33 mouse cellular contexts compared by ENCODE assay signal in the genomic region with DNA sequence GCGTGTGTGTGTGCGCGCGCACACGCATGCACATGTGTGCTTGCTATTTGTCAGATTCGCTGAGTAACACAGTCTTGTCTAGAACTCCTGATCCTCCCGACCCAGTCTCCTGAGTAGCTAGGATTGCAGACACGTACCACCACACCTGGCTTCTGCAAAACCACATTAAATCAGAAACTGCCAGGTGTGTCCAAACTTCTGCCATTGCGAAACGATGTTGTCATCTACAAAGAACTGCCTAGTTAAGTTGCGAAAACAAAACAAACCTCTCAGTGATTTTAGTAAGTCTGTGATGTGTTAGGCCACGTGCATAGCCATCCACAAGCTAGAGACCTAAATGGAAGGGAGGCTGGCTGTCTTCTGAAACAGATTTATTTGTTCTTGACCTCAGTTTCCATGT. TPM values are rescaled to one million over a fixed set of nuclear protein-coding genes. Genes with fewer than 3 reads are reported as not detected.
A peak's percentile ranks its signal among the peaks of the same experiment; 100 is the strongest.
DNase-seq lines count a peak whose midpoint lies in the region; ATAC-seq and TF ChIP-seq lines count a peak whose summit lies in the region.
"Had no signal": no experiment of that assay in that cellular context is flagged by ENCODE, and none has a peak within 500 bp of the region (broad histone marks: within the 10 kb centered on the region; RNA-seq: fewer than 3 reads in every experiment).

No protein-coding gene starts in this region.

- H3K4me2 ChIP-seq in liver, embryonic 14.5 days (ENCODE audit: low read depth) = no peak overlapping the region
- no peak overlapping the region for H3K4me2 ChIP-seq in midbrain, embryonic 11.5 days
- H3K4me2 ChIP-seq in midbrain, embryonic 16.5 days (ENCODE audit: low read length) = no peak overlapping the region
- no peak overlapping the region for H3K4me2 ChIP-seq in embryonic facial prominence, embryonic 15.5 days (replicated peaks)
- H3K4me2 ChIP-seq: forebrain, embryonic 15.5 days; heart, embryonic 15.5 days; kidney, embryonic 15.5 days; limb, embryonic 15.5 days; midbrain, embryonic 12.5 days; neural tube, embryonic 13.5 days had no signal

- no peaks in the 10 kb centered on the region for H3K36me3 ChIP-seq in liver, embryonic 14.5 days (replicated peaks; ENCODE audit: control insufficient read depth, insufficient read depth, low read depth)
- no peaks in the 10 kb centered on the region for H3K36me3 ChIP-seq in midbrain, embryonic 11.5 days (ENCODE audit: control insufficient read depth, insufficient read depth, low read length)
- H3K36me3 ChIP-seq in midbrain, embryonic 16.5 days (ENCODE audit: control insufficient read depth, insufficient read depth, low read length) = no peaks in the 10 kb centered on the region
- H3K36me3 ChIP-seq in embryonic facial prominence, embryonic 15.5 days = no peaks in the 10 kb centered on the region
- H3K36me3 ChIP-seq: forebrain, embryonic 10.5 days; forebrain, embryonic 15.5 days; heart, embryonic 10.5 days; heart, embryonic 15.5 days; kidney, embryonic 15.5 days; limb, embryonic 10.5 days; limb, embryonic 15.5 days; midbrain, embryonic 12.5 days; neural tube, embryonic 13.5 days had no signal

- ATAC-seq in liver, embryonic 14.5 days (ENCODE audit: insufficient read depth) = no peak
- ATAC-seq in midbrain, embryonic 11.5 days (ENCODE audit: low FRiP score) = no peak
- ATAC-seq in midbrain, embryonic 16.5 days = no peak
- ATAC-seq in embryonic facial prominence, embryonic 15.5 days (ENCODE audit: insufficient number of reproducible peaks, low FRiP score, low TSS enrichment, low read depth) = no peak
- ATAC-seq: activated CD4-positive, CD25-positive, alpha-beta regulatory T cell, adult 4 months; forebrain, embryonic 15.5 days; hindbrain, embryonic 16.5 days had no signal

- H3K27ac ChIP-seq in liver, embryonic 14.5 days = no peak overlapping the region
- H3K27ac ChIP-seq in midbrain, embryonic 11.5 days (ENCODE audit: low read depth, low read length) = no peak overlapping the region
- no peak overlapping the region for H3K27ac ChIP-seq in midbrain, embryonic 16.5 days (ENCODE audit: low read length)
- H3K27ac ChIP-seq in embryonic facial prominence, embryonic 15.5 days (replicated peaks) = peak overlapping the region; percentile 65; the same call in 1 of the 2 replicates
- H3K27ac ChIP-seq: forebrain, embryonic 10.5 days; forebrain, embryonic 15.5 days; heart, embryonic 10.5 days; heart, embryonic 15.5 days; kidney, embryonic 15.5 days; limb, embryonic 10.5 days; limb, embryonic 15.5 days; midbrain, embryonic 12.5 days; neural tube, embryonic 13.5 days; stomach, postnatal 0 days had no signal

- H3K9ac ChIP-seq in liver, embryonic 14.5 days (replicated peaks) = no peak overlapping the region
- no peak overlapping the region for H3K9ac ChIP-seq in midbrain, embryonic 11.5 days (ENCODE audit: low read length)
- H3K9ac ChIP-seq in midbrain, embryonic 16.5 days (ENCODE audit: low read depth, low read length) = no peak overlapping the region
- H3K9ac ChIP-seq in embryonic facial prominence, embryonic 15.5 days = no peak overlapping the region
- H3K9ac ChIP-seq: forebrain, embryonic 15.5 days; heart, embryonic 15.5 days; kidney, embryonic 15.5 days; limb, embryonic 15.5 days; midbrain, embryonic 12.5 days; neural tube, embryonic 13.5 days had no signal

- TF ChIP-seq EP300 in liver, embryonic 14.5 days (IDR thresholded peaks at IDR 0.05; ENCODE audit: low read depth) = no peak

- no peak for TF ChIP-seq CTCF in liver, embryonic 14.5 days (IDR thresholded peaks at IDR 0.05; ENCODE audit: low read depth)

- H3K4me3 ChIP-seq in liver, embryonic 14.5 days (ENCODE audit: insufficient read depth in 1 of 2, low read depth in 2 of 2, low read length in 2 of 2) = no peak overlapping the region
- no peak overlapping the region for H3K4me3 ChIP-seq in midbrain, embryonic 11.5 days (ENCODE audit: low read depth, low read length)
- H3K4me3 ChIP-seq in midbrain, embryonic 16.5 days (ENCODE audit: low read depth, low read length) = no peak overlapping the region
- H3K4me3 ChIP-seq in embryonic facial prominence, embryonic 15.5 days (replicated peaks) = no peak overlapping the region
- H3K4me3 ChIP-seq: forebrain, embryonic 10.5 days; forebrain, embryonic 15.5 days; heart, embryonic 10.5 days; heart, embryonic 15.5 days; kidney, embryonic 15.5 days; limb, embryonic 10.5 days; limb, embryonic 15.5 days; midbrain, embryonic 12.5 days; neural tube, embryonic 13.5 days had no signal

- 72% methylated on average over 12 of the region's 12 CpGs for WGBS in liver, embryonic 14.5 days (ENCODE audit: insufficient replicate concordance)
- 93% methylated on average over 12 of the region's 12 CpGs for WGBS in midbrain, embryonic 11.5 days
- WGBS in midbrain, embryonic 16.5 days = 93% methylated on average over 12 of the region's 12 CpGs
- 82% methylated on average over 12 of the region's 12 CpGs for WGBS in embryonic facial prominence, embryonic 15.5 days

- no peaks in the 10 kb centered on the region for H3K9me3 ChIP-seq in liver, embryonic 14.5 days (ENCODE audit: control insufficient read depth, low read length)
- H3K9me3 ChIP-seq in midbrain, embryonic 11.5 days (ENCODE audit: control insufficient read depth, low read length) = no peaks in the 10 kb centered on the region
- H3K9me3 ChIP-seq in midbrain, embryonic 16.5 days (replicated peaks; ENCODE audit: control insufficient read depth, low read length, poor library complexity, severe bottlenecking) = peaks cover 8% of the 10 kb centered on the region; the same call in 1 of the 2 replicates
- no peaks in the 10 kb centered on the region for H3K9me3 ChIP-seq in embryonic facial prominence, embryonic 15.5 days (replicated peaks)
- H3K9me3 ChIP-seq: heart, embryonic 10.5 days; heart, embryonic 15.5 days; kidney, embryonic 15.5 days; limb, embryonic 15.5 days had no signal

- H3K4me1 ChIP-seq in liver, embryonic 14.5 days (replicated peaks; ENCODE audit: control insufficient read depth in 2 of 2, insufficient read depth in 2 of 2, low read length in 1 of 2) = no peaks in the 10 kb centered on the region
- H3K4me1 ChIP-seq in midbrain, embryonic 11.5 days (ENCODE audit: control insufficient read depth, insufficient read depth, low read length) = peaks cover 6% of the 10 kb centered on the region; the same call in 1 of the 2 replicates
- peaks cover 7% of the 10 kb centered on the region; the same call in 1 of the 2 replicates for H3K4me1 ChIP-seq in midbrain, embryonic 16.5 days (ENCODE audit: control insufficient read depth, insufficient read depth, low read length)
- 0 out of 2 replicates have a peak, but pooled peaks cover 6% of the 10 kb centered on the region for H3K4me1 ChIP-seq in embryonic facial prominence, embryonic 15.5 days
- H3K4me1 ChIP-seq: limb, embryonic 10.5 days; limb, embryonic 15.5 days had no signal

- peak in 2 of 3 experiments; percentile 4 to 7 for DNase-seq in liver, embryonic 14.5 days (ENCODE audit: low read depth in 3 of 3, low spot score in 3 of 3)
- DNase-seq in liver = no peak
- peak; percentile 23 for DNase-seq in midbrain, embryonic 11.5 days (ENCODE audit: low spot score, missing footprints)
- DNase-seq in right cerebral cortex, adult 18-20 months = no peak
- no peak for DNase-seq in right cerebral cortex, postnatal 36 days (ENCODE audit: low spot score in 2 of 2)
- DNase-seq: adrenal gland, adult 2 months; adrenal gland, postnatal 36 days; B cell, adult 2 months; cerebellum, adult 18-20 months; cerebellum, postnatal 10 days; gastrocnemius, postnatal 25 days; heart, adult 11 months; kidney, adult 18-20 months; layer of hippocampus, postnatal 36 days; spleen, adult 18-20 months; thymus, adult 18-20 months; thymus, postnatal 4 days had no signal

- no peaks in the 10 kb centered on the region for H3K27me3 ChIP-seq in liver, embryonic 14.5 days (ENCODE audit: control insufficient read depth, insufficient read depth, low read length)
- no peaks in the 10 kb centered on the region for H3K27me3 ChIP-seq in midbrain, embryonic 11.5 days (ENCODE audit: control insufficient read depth, insufficient read depth, low read length)
- no peaks in the 10 kb centered on the region for H3K27me3 ChIP-seq in midbrain, embryonic 16.5 days (ENCODE audit: control insufficient read depth, insufficient read depth, low read depth, low read length)
- no peaks in the 10 kb centered on the region for H3K27me3 ChIP-seq in embryonic facial prominence, embryonic 15.5 days
- H3K27me3 ChIP-seq: forebrain, embryonic 15.5 days; heart, embryonic 15.5 days; kidney, embryonic 15.5 days; limb, embryonic 15.5 days; midbrain, embryonic 12.5 days; neural tube, embryonic 13.5 days had no signal

RNA-seq across cellular contexts. Expression of a gene that starts 32.2 kb away (rescaled TPM):
- 0.78 TPM in 2 replicates for polyA plus RNA-seq in liver, embryonic 14.5 days (2012; rRNA removed)
- polyA plus RNA-seq in liver, embryonic 14.5 days (2014; fragmentation: Nextera tagmentation; extraction: Ambion mirVana) = 1.5 TPM in 2 replicates
- 17.6 and 18.9 TPM in 2 replicates for polyA plus RNA-seq in midbrain, embryonic 11.5 days (2014; fragmentation: Nextera tagmentation; extraction: Ambion mirVana)
- polyA plus RNA-seq in midbrain, embryonic 16.5 days (2015; fragmentation: Nextera tagmentation; extraction: Ambion mirVana) = 22.7 and 25.3 TPM in 2 replicates
- 16.1 and 16.5 TPM in 2 replicates for polyA plus RNA-seq in embryonic facial prominence, embryonic 15.5 days (2015; fragmentation: Nextera tagmentation; extraction: Ambion mirVana)

RNA-seq across cellular contexts. Expression of a gene that starts 58.7 kb away (rescaled TPM):
- 0.84 and 1.1 TPM in 2 replicates for polyA plus RNA-seq in liver, embryonic 14.5 days (2012; rRNA removed)
- 0.77 and 1.6 TPM in 2 replicates for polyA plus RNA-seq in liver, embryonic 14.5 days (2014; fragmentation: Nextera tagmentation; extraction: Ambion mirVana)
- 14.7 and 14.8 TPM in 2 replicates for polyA plus RNA-seq in midbrain, embryonic 11.5 days (2014; fragmentation: Nextera tagmentation; extraction: Ambion mirVana)
- polyA plus RNA-seq in midbrain, embryonic 16.5 days (2015; fragmentation: Nextera tagmentation; extraction: Ambion mirVana) = 5.8 and 6.1 TPM in 2 replicates
- 0.11 TPM in 1 of 2 replicates, not detected in the other for polyA plus RNA-seq in embryonic facial prominence, embryonic 15.5 days (2015; fragmentation: Nextera tagmentation; extraction: Ambion mirVana)
- polyA plus RNA-seq: activated CD4-positive, CD25-positive, alpha-beta regulatory T cell, adult 4 months; heart, embryonic 15.5 days; large intestine, adult 2 months; limb, embryonic 10.5 days; lung, embryonic 16.5 days had no signal

Comparison
In these comparisons a context has a peak if more than half of its experiments do, and no peak if none do; other contexts are left out.
1. DNase-seq: peak in liver, embryonic 14.5 days (2 of 3) and midbrain, embryonic 11.5 days (single experiment); none in liver (single experiment), right cerebral cortex, adult 18-20 months (single experiment) and right cerebral cortex, postnatal 36 days (0 of 2).